Mouse (Mus musculus) colon, adult 2 months (tissue): ENCODE results near the gene Gm21767. TPM values are rescaled to one million over a fixed set of nuclear protein-coding genes. Genes with fewer than 3 reads are reported as not detected.

Experiments used
- polyA plus RNA-seq: library from polyadenylated mRNA; depleted of rRNA; stranded (reverse); fragments of >200 nt; gene quantifications from 2 replicates; pipeline ENCODE4 v1.2.3, GENCODE M21; 2012; rRNA removed

Gene Gm21767
- not detected in 2 replicates for polyA plus RNA-seq

GRCm38 (mm10) chrY:13941438-13941837 is at the start of gene Gm21767:
TSS of gene Gm21767 (plus strand) at chrY:13941738.

